Mouse (Mus musculus): ENCODE data around the gene Vps36.

GRCm38 (mm10) chr8:22164431-22164830, 28.2 kb upstream of the Vps36 start:
- TF ChIP-seq CTCF (IDR thresholded peaks at IDR 0.05; ENCODE audit: low read depth) (no peak), EP300 (IDR thresholded peaks at IDR 0.05; ENCODE audit: low read depth) (no peak)
